Mouse (Mus musculus): ENCODE measurements around the gene Moxd1. TPM values are rescaled to one million over a fixed set of nuclear protein-coding genes. Genes with fewer than 3 reads are reported as not detected.

Moxd1 gene
- polyA plus RNA-seq, 1 experiment, result 5.0 TPM

DNA sequence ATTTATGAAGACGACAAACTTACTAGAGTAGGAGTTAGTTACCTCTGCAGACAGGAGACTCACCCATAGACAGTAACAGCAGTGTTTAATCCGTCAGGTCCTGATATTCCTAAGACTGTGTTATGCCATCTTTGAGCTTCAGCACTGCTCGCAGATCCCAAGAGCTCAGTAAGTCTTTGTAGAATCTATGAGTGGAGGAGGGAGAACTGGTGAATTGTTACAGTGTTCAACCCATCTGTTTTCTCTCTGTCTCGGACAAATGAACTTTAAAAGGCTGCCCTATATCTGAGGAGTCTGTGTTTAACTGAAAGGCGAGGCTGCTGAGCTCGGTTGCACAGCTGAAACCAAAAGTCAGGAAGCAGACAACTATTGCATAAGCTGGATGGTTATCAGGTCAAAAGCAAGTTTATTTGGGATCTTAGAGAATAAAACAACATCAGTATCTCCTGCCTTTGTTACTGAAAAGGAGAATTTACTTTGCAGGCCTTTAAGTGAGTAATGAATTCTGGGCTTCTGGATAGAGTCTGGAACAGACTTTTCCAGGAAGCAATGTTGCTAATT, 47.8 kb downstream of the Moxd1 start:
- DNase-seq (ENCODE audit: low read depth), result no peak
- TF ChIP-seq CTCF (IDR thresholded peaks at IDR 0.05; ENCODE audit: borderline replicate concordance, extremely low read depth, insufficient read depth, insufficient read length) (no peak), POLR2A (IDR thresholded peaks at IDR 0.05; ENCODE audit: borderline replicate concordance, extremely low read depth, insufficient read depth, insufficient read length, poor library complexity, severe bottlenecking) (no peak)

DNA sequence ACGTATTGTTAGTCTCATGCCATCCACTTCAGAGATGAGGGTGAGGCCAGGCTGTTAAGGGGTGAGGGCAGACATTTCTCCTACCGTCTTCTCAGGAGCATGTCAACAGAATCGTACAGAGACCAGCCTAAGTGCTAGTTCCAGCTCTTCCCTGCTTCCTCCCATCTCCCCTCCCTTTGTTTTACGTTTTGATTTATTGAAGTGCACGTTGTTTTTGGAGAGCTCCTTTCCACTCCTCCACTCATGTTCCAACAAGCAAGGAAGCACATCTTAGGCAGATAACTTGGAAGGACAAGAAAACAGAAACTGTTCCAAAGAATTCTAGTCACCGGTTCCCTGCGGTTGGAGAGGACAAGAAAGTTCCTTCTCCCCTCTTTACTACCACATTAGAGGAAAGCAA, 52.9 kb downstream of the Moxd1 start:
- DNase-seq (ENCODE audit: low read depth), result no peak
- TF ChIP-seq CTCF (IDR thresholded peaks at IDR 0.05; ENCODE audit: borderline replicate concordance, extremely low read depth, insufficient read depth, insufficient read length) (no peak), POLR2A (IDR thresholded peaks at IDR 0.05; ENCODE audit: borderline replicate concordance, extremely low read depth, insufficient read depth, insufficient read length, poor library complexity, severe bottlenecking) (no peak)

DNA sequence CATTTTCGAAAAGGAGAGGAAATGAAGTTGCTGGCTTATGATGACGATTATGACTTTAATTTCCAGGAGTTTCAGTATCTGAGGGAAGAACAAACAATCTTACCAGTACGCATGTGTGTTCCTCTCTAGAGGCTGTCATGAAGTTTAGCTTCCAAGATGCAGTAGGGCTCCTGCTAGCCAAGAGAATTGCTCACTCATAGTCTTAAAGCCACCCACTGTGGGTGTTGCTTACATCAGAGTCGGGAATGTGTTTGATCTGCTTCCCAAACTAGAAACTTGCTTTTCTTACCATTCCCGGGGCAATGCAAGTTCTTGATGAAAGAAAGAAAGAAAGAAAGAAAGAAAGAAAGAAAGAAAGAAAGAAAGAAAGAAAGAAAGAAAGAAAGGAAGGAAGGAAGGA, 59.3 kb downstream of the Moxd1 start:
- TF ChIP-seq CTCF (IDR thresholded peaks at IDR 0.05; ENCODE audit: borderline replicate concordance, extremely low read depth, insufficient read depth, insufficient read length) (no peak), POLR2A (IDR thresholded peaks at IDR 0.05; ENCODE audit: borderline replicate concordance, extremely low read depth, insufficient read depth, insufficient read length, poor library complexity, severe bottlenecking) (no peak)
- peak; percentile 24 for DNase-seq (ENCODE audit: low read depth)

DNA sequence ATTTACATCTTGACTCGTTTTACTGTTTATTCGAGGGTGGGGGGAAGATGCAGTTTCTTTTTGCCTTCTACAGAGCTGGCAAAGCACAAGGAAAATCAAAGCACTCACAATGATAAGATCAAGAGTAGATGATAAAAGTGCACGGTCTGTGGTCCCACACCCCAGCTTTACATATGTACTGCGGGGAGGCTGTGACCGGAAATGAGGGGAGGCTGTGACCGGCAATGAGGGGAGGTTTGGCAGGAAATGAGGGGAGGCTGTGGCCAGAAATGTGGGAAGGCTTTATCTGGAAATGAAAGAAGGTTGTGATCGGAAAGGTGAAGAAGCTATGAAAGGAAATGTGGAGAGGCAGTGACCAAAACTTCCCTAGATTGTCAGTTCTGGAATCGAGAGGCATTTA, 68.3 kb downstream of the Moxd1 start:
- DNase-seq (ENCODE audit: low read depth), result no peak

DNA sequence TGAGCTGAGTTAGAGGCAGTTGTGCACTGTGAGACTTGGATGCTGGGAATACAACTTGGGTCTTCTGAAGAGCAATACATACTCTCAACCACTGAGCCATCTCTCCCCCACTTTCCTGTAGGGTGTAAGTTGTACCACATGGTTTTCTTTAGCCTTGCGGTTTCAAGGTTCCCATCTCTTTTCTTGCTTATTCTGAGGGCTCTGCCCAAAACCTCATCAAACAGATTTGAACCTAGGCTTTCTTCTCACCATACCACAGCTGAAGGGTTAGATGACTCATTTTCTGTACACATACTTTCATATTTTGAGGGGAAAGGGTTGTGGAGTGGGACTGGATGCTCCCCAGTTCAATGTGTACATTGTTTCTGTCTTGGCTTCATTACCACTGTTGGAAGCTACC, 69.4 kb downstream of the Moxd1 start:
- TF ChIP-seq CTCF (IDR thresholded peaks at IDR 0.05; ENCODE audit: borderline replicate concordance, extremely low read depth, insufficient read depth, insufficient read length), result no peak
- no peak for TF ChIP-seq POLR2A (IDR thresholded peaks at IDR 0.05; ENCODE audit: borderline replicate concordance, extremely low read depth, insufficient read depth, insufficient read length, poor library complexity, severe bottlenecking)
- DNase-seq (ENCODE audit: low read depth), result no peak

More for the DNA sequence above, 68.3 kb downstream of the Moxd1 start:
- TF ChIP-seq POLR2A (IDR thresholded peaks at IDR 0.05; ENCODE audit: borderline replicate concordance, extremely low read depth, insufficient read depth, insufficient read length, poor library complexity, severe bottlenecking) (no peak), CTCF (IDR thresholded peaks at IDR 0.05; ENCODE audit: borderline replicate concordance, extremely low read depth, insufficient read depth, insufficient read length) (no peak)

DNA sequence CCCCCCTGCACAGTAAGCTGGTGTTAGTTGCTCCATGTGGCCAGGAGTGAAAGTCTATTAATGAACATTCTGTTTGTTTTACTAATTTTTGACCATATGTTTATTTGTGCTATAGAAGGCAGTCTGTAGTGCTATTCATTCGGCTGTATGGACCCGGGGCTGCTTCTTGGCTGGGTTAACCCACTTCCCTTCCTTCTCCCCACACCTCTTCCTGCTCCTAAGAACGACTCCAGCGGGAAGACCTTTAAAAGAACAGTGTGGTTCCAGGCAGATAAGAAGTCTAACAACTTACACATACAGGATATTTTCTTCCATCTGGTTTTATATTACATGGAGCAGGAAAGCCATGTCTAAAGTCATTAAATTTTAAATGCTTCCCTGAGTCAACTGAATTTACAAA, 73.3 kb downstream of the Moxd1 start:
- TF ChIP-seq POLR2A (IDR thresholded peaks at IDR 0.05; ENCODE audit: borderline replicate concordance, extremely low read depth, insufficient read depth, insufficient read length, poor library complexity, severe bottlenecking), result no peak
- TF ChIP-seq CTCF (IDR thresholded peaks at IDR 0.05; ENCODE audit: borderline replicate concordance, extremely low read depth, insufficient read depth, insufficient read length), result no peak
- no peak for DNase-seq (ENCODE audit: low read depth)

DNA sequence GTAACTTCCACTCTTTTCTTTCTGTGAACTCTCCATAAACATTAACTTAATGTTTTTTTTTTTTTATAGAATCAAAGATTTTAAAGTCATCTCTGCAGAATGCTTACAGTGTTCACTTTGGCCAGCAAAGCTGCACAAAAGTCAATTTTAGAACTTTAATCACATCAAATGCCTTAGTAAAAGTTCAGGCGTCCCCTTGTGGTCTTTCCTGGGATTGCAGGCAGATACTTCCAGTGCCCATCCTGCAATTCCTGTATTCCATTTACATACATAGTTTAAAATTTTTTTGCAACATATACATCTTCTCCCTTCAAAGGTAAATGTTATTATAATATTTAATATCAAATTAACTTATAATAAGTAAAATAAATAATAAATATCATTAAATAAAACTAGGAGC, 74.5 kb downstream of the Moxd1 start:
- TF ChIP-seq CTCF (IDR thresholded peaks at IDR 0.05; ENCODE audit: borderline replicate concordance, extremely low read depth, insufficient read depth, insufficient read length) (peak; percentile 77; the same call in 1 of the 2 replicates), POLR2A (IDR thresholded peaks at IDR 0.05; ENCODE audit: borderline replicate concordance, extremely low read depth, insufficient read depth, insufficient read length, poor library complexity, severe bottlenecking) (no peak)
- peak; percentile 71 for DNase-seq (ENCODE audit: low read depth)

DNA sequence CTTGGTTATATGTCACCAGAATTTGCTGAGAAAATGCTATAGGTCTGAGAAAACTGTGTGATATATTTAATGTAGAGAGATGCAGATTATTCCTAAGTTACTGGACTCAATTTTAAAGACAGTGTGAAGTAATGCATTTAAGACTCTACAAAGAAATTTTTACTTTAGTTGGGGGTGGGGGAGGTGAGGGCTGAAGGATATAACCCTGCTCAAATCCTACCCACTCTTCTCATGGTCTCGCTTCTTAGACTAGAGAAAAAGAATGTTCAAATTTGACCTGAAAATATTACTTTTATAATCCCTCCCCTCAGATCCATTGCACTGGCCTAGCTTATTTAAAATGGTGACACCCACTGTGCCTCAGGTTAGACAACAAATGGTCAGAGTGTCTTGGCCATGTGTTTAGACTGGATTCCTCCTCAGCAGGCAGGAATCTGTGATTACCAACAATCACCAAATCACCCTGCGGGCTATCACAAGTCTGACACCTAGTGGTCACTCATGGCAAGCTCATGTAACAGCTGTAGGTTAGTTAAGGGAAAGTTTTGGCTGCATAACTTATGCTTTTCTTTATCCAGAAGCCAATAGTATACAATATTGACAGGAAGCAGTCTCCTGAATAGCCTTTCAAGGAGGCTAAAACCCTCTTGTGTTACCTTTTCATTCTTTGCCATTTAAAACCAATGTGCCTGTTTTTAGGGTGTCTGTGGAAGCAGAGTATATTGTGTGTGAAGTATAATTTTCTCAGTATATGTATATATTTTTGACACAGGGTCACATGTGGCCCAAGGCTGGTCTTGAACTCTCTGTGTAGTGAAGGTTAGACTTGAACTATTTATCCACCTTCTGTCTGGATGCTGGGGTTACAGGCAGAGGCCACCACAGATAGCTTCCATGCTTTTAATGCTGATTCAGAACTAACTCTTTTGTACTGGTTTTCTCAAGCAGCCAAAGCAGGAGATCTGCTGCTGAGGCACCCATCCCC, 75.2 kb downstream of the Moxd1 start:
- DNase-seq (ENCODE audit: low read depth), result peak; percentile 80
- TF ChIP-seq POLR2A (IDR thresholded peaks at IDR 0.05; ENCODE audit: borderline replicate concordance, extremely low read depth, insufficient read depth, insufficient read length, poor library complexity, severe bottlenecking), result no peak
- TF ChIP-seq CTCF (IDR thresholded peaks at IDR 0.05; ENCODE audit: borderline replicate concordance, extremely low read depth, insufficient read depth, insufficient read length), result peak; percentile 85; the same call in 1 of the 2 replicates

DNA sequence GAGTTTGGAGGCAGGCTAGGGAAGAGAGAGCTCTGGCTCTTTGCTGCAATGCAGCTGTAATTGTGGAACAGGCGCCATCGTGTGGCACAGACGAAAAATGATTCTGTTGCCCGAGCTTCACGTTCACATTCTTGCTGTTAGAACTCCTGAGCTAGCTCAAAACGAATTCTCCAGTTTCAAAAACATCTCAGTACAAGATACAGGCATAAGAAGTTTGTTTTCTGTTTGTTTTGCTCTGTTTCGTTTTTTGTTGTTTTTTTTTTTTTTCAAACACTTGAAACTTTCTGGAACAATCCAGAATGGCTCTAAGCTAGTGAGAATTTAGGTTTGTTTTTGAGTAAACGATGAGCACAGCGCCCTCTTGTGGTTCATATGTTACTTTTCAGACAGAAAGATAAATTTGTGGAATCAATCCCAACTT, 88.9 kb downstream of the Moxd1 start:
- TF ChIP-seq POLR2A (IDR thresholded peaks at IDR 0.05; ENCODE audit: borderline replicate concordance, extremely low read depth, insufficient read depth, insufficient read length, poor library complexity, severe bottlenecking) (no peak), CTCF (IDR thresholded peaks at IDR 0.05; ENCODE audit: borderline replicate concordance, extremely low read depth, insufficient read depth, insufficient read length) (peak; percentile 80)
- DNase-seq (ENCODE audit: low read depth), result peak; percentile 93

DNA sequence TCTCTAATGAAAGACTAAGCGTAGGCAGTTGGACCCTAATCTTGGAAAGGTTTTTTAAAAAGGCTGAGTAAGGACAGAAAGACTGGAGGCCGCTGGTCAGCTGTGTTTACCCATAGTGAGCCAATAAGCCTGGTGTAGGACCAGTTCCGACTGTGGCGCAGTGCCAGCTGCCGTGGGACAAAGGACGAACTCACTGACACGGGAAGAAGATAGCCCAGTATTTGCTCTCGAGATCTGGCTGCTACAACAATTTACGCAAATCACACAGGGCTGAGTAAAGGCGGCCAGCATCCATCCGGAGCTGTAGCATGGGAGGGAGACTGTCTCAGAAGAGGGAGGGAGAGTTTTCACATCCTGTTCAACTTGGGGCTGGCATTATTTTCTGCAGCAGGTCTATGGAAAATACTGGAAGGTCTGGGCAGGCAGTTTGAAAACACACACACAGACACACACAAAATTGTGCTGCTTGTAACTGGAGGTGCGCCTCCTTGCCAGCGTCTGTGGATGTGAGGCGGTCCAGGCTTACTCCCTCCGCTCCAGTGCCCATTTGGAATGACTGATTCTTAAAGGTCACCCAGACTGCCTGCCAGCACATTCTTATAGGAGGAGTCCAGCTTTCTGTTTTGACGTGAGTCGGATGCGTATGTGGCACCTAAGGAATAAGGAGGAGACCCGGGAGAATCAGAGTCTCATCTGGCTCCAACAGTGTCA, 94.0 kb downstream of the Moxd1 start:
- no peak for TF ChIP-seq POLR2A (IDR thresholded peaks at IDR 0.05; ENCODE audit: borderline replicate concordance, extremely low read depth, insufficient read depth, insufficient read length, poor library complexity, severe bottlenecking)
- no peak for TF ChIP-seq CTCF (IDR thresholded peaks at IDR 0.05; ENCODE audit: borderline replicate concordance, extremely low read depth, insufficient read depth, insufficient read length)
- DNase-seq (ENCODE audit: low read depth), result peak; percentile 69

DNA sequence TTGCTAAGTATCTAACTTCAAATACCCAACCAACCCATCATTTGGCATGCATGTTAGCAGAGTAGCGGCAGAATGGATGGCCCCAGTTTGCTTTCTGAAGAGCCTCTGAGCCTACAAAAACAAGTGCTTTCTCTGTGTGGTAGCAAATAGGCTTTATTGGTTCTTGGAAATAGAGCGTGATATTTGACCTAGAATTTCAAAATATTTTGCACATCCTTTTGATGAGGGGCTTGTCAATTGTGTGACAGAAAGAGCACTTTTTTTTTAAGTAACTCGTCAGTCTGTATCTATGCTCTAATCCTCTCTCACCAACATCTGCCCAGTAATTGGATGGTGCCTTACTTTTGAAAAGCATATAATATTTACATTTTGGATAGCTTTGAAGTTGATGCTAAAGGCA, 97.0 kb downstream of the Moxd1 start:
- DNase-seq (ENCODE audit: low read depth), result no peak
- TF ChIP-seq CTCF (IDR thresholded peaks at IDR 0.05; ENCODE audit: borderline replicate concordance, extremely low read depth, insufficient read depth, insufficient read length) (no peak), POLR2A (IDR thresholded peaks at IDR 0.05; ENCODE audit: borderline replicate concordance, extremely low read depth, insufficient read depth, insufficient read length, poor library complexity, severe bottlenecking) (no peak)
